ENCODE assay signal across 9 mouse cellular contexts in the genomic region with DNA sequence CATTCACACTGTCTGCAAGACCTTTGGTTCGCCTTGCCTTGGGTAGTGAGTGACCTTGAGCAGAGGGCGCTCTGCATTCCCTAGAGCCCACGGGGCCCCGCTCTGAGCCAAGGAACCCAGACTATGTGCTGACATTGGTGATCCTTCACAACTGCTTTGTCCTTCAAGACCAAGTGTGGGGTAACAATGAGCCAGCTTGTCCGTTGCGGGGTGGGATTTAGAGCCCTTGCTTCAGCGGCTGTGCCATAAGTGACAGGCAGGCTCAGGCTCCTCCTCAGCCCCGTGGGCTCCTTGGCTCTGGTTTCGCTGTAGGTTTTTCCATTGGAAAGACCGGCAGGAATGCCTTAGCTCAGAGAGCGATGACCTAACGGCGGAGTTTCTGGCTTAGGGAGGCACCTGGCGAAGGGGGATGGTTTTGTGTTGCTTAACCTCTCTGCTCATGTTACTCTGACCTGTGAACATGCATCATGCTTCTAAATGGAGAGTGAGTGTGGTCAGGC.
DNase-seq lines count a peak whose midpoint lies in the region; ATAC-seq and TF ChIP-seq lines count a peak whose summit lies in the region.
"Had no signal": no experiment of that assay in that cellular context is flagged by ENCODE, and none has a peak within 500 bp of the region (broad histone marks: within the 10 kb centered on the region; RNA-seq: fewer than 3 reads in every experiment).

No protein-coding gene starts in this region.

- peak overlapping the region; percentile 63 for H3K27ac ChIP-seq in hindbrain, embryonic 15.5 days (replicated peaks)
- H3K27ac ChIP-seq in forebrain, embryonic 15.5 days (replicated peaks) = no peak overlapping the region

- peak; percentile 57 for DNase-seq in adrenal gland, postnatal 14 days
- no peak for DNase-seq in adrenal gland, postnatal 25 days
- DNase-seq in gastrocnemius, postnatal 10 days = peak; percentile 29
- DNase-seq in urinary bladder, postnatal 25 days (ENCODE audit: low spot score) = no peak
- DNase-seq in layer of hippocampus, postnatal 25 days (ENCODE audit: extremely low spot score in 1 of 2, low spot score in 1 of 2) = no peak
- DNase-seq: lung, postnatal 14 days had no signal

- H3K4me1 ChIP-seq in E14TG2a.4 (replicated peaks; ENCODE audit: low read depth, low read length) = peaks cover 50% of the 10 kb centered on the region
- H3K4me1 ChIP-seq in hindbrain, embryonic 15.5 days (replicated peaks) = peaks cover 24% of the 10 kb centered on the region
- H3K4me1 ChIP-seq in forebrain, embryonic 15.5 days = peaks cover 17% of the 10 kb centered on the region

- no peaks in the 10 kb centered on the region for H3K27me3 ChIP-seq in E14TG2a.4 (ENCODE audit: insufficient read depth, low read length)
- no peaks in the 10 kb centered on the region for H3K27me3 ChIP-seq in hindbrain, embryonic 15.5 days
- no peaks in the 10 kb centered on the region for H3K27me3 ChIP-seq in forebrain, embryonic 15.5 days

- no peak overlapping the region for H3K9ac ChIP-seq in hindbrain, embryonic 15.5 days
- H3K9ac ChIP-seq in forebrain, embryonic 15.5 days (replicated peaks) = no peak overlapping the region

- 68% methylated on average over 14 of the region's 14 CpGs for WGBS in hindbrain, embryonic 15.5 days
- WGBS in forebrain, embryonic 15.5 days = 81% methylated on average over 14 of the region's 14 CpGs

- H3K36me3 ChIP-seq in E14TG2a.4 (ENCODE audit: insufficient read depth, low read length) = no peaks in the 10 kb centered on the region
- H3K36me3 ChIP-seq in hindbrain, embryonic 15.5 days = no peaks in the 10 kb centered on the region
- no peaks in the 10 kb centered on the region for H3K36me3 ChIP-seq in forebrain, embryonic 15.5 days

- H3K9me3 ChIP-seq in E14TG2a.4 (ENCODE audit: low read length) = no peaks in the 10 kb centered on the region
- no peaks in the 10 kb centered on the region for H3K9me3 ChIP-seq in hindbrain, embryonic 15.5 days
- no peaks in the 10 kb centered on the region for H3K9me3 ChIP-seq in forebrain, embryonic 15.5 days

- H3K4me2 ChIP-seq in hindbrain, embryonic 15.5 days = no peak overlapping the region
- H3K4me2 ChIP-seq in forebrain, embryonic 15.5 days (replicated peaks) = no peak overlapping the region

- ATAC-seq in hindbrain, embryonic 15.5 days (ENCODE audit: low FRiP score, low read depth) = no peak
- no peak for ATAC-seq in forebrain, embryonic 15.5 days (replicated peaks)

- TF ChIP-seq CTCF in E14TG2a.4 (conservative IDR thresholded peaks at IDR 0.05; ENCODE audit: low read length) = no peak

- peak overlapping the region; percentile 58 for H3K4me3 ChIP-seq in E14TG2a.4 (replicated peaks; ENCODE audit: low read length)
- H3K4me3 ChIP-seq in hindbrain, embryonic 15.5 days = no peak overlapping the region
- no peak overlapping the region for H3K4me3 ChIP-seq in forebrain, embryonic 15.5 days

Comparison
In these comparisons a context has a peak if more than half of its experiments do, and no peak if none do; other contexts are left out.
1. DNase-seq: peak in adrenal gland, postnatal 14 days (single experiment) and gastrocnemius, postnatal 10 days (single experiment); none in adrenal gland, postnatal 25 days (single experiment), urinary bladder, postnatal 25 days (single experiment) and layer of hippocampus, postnatal 25 days (0 of 2).